Mouse (Mus musculus) cerebellum, adult 9-11 months (tissue): ENCODE results near the gene Irf2.

ENCODE experiments used
- DNase-seq: peaks from one replicate; pipeline ENCODE4 v3.0.0; 2022

The Irf2 gene

DNA sequence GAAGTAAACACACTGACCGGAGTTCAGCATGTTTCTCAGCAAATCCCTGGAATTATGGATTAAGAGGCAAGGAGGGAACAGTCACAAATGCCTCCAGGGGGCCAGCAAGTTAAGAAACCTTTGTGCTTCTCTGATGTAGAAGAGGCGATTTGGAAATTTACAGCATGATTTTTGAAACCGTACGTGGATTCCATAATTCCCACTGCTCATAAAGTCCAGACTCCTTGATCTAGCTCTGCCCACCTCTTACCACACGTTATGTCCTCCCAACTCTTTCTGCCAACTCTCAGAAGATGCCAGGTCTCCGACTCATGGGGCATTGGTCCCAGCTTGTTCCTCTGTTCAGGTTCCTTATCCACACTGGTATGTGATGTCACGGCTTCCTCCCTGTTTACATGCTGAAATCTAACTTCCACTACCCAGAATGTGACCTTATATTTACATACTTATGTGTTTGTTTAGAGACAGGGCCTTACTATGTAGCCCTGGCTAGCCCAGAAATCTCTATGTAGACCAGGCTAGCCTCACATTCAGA is 7.1 kb upstream of the Irf2 start:
- no peak for DNase-seq

DNA sequence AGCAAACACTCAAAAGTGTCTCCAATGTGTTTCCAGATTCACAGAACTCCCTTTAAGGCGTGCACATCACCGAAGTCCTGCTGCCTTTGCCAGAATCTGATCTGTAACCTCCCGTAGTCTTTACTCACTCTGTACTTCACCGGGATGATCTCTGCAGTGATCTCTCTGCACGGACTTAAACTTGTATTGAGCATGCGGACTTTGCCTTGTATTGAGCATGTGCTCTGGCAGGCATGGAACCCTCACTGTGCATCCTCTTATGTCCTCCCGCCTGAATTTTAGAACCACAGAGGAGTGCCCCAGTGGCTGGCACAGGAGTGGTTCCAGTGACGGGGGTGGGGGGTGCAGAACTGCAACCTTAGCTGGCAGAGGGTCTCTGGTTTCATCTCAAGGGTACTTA is 5.9 kb upstream of the Irf2 start:
- no peak for DNase-seq

GRCm38 (mm10) chr8:46735505-46735904 is 4.0 kb upstream of the Irf2 start:
- no peak for DNase-seq

GRCm38 (mm10) chr8:46736260-46736659 is 3.3 kb upstream of the Irf2 start:
- DNase-seq: no peak

DNA sequence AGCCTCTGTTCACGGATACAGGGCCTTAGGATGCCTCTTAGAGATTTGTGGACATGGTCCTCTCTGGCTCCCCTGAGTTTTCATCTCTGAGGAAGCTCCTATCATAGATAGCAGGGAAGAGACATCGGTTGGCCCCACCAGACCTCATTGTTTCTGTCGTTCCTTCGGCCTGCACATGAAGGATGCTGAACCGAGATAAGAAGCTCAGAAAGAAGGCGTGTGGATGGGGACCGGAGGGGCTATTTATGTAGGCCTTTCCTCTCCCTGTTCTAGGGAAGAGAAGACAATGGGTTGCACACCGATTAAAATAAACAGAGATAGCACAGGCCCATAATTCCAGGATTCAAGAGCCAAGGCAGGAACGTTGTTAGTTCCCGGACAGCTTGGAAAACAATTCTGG is 2.1 kb upstream of the Irf2 start:
- DNase-seq: no peak

GRCm38 (mm10) chr8:46737907-46738306 is 1.6 kb upstream of the Irf2 start:
- peak; percentile 44 for DNase-seq

- peak; percentile 32 for DNase-seq
Observed at GRCm38 (mm10) chr8:46738601-46739000, 931 bp upstream of the Irf2 start.

DNA sequence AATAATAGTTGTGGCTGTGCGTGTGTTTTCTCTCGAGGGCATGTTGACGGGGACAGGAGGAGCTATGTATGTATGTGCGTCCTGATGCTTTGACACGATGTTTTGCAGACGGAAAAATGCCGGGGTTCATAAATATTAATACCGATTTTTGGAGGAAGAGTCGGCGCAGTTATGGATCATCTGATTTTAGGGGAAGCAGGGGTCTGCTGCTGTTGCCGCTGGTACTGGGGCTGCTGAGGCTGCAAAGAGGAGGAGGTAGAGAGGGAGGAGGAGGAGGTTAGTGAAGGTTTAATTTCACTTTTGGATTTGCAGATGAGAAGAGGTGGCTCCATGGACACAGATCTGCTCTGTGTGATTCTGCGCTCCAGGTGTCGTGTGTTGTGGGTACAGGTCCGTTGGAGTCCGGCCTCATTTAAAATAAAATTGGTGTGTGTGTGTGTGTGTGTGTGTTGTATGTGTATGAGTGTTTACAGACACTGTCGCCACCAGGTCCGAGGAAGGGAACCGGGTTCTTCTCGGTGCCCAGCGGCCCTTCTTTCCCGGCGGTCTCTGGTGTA is 502 bp downstream of the Irf2 start:
- DNase-seq: no peak

DNA sequence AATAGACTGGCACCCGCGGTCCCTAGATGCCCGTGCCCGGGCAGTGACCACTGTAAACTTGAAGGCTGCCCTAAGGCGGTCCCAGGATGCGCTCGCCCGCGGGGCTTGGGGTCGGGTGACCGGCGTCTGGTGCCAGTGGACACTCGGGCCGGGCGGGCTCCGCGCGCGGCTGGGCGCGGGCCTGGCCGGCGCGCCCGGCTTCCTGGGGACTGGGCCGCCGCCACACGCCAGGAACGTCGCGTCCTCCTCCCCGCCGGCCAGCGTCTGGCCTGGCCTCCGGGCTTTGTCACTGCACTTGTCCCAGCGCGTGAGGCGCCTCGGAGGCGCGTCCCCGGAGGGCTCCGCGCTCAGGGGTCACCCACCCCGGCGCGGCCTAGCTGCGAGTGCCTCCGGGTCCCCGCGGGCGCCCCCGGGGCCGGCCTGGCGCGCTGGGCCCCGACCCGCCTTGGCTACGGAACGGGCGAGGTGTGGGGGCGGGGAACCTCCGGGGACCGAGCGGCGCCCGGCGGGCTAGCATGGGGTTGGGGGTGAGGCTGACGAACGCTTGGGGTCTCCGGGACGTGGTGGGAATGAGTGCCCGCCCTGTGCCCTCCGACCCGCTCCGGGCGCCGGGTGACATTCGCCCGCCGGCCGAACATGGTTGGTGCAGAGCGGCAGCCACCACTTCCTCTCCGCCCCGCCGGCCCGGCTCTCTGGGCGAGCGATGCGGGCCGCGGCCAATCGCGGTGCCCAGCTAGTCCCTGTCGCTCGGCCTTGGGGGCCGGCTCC is 1.2 kb downstream of the Irf2 start:
- peak; percentile 70 for DNase-seq

- DNase-seq: peak; percentile 59
Observed at GRCm38 (mm10) chr8:46741281-46741791, 1.8 kb downstream of the Irf2 start.

DNA sequence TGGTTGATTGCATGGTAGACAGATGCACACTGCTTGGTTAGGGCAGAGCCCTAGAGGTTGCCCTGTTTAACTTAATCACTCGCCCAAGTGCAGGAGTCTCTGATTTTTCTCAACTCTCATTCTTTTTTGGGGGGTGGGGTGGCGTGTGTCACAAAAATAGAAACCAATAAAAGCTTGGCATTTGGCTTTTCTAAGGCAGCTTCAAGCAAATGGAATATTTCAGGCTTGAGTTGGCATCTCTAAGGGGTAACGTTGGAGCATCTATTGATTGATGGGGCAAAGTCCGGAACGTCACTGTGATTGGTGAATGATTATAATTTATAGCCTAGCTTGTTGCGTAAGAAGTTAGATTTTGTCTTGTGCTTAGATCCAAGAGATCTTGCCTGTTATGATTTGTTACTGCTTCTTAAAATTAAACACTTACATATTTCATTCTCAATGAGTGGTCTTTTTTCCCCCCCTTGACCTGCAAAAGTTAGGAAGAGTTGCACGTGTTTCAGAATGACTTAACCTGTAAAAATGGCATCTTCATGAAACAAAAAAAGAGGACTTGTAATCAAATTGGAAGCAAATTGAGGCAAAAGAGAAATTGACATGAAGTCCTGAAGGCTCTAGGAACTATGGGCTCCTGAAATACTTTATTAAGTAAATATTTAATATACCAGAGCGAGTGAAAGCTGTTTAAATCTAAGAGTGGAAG is 2.6 kb downstream of the Irf2 start:
- no peak for DNase-seq

- no peak for DNase-seq
Observed at GRCm38 (mm10) chr8:46742691-46743082, 3.2 kb downstream of the Irf2 start.

GRCm38 (mm10) chr8:46745464-46745863 is 5.9 kb downstream of the Irf2 start:
- DNase-seq: no peak

DNA sequence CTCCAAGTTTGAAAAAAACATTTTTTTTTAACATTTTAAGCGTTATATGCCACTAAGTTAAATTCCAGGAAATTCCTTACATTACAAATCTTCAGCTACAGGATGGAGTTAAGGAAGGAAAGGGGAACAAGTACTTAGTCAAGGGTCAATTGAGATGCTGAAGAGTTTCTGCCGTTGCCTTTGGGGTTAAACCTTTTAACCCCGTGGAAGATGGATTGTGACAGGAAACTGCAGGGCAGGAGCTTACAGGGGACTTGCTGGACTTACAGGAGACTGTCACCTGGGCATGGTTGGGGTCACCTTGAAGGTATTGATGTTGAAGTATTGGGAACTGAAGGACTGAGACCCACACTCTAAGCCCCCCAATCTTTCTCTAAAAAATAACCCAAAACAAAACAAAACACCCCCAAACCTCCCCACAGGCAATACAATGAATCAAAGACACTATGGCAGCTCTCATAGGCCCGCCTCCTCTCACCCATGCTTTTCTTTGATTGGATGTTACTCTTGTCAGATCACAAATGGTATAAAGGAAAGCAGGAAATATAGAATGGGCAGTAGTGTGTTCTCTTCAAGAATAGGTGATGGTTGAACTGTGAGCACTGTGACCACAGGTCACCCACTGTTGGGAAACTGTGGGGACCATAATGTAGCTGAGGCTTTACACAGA is 7.9 kb downstream of the Irf2 start:
- DNase-seq: no peak

DNA sequence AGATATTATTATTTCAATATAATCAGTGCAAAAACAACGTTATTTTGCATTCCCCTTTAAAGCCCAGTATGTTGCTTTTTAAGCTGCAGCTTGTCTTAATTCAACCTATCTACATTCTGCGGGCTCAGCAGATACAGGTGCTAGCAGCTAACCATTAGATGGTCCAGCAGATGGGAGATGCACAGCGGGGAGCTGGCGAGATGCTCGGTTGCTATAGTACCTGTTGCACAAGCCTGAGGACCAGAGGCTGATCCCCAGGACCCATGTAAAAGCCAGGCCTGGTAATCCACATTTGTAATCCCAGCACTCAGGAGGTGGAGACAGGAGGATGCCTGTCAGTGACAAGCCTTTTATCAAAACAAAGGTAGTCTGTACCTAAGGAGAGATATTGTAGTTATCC is 10.5 kb downstream of the Irf2 start:
- DNase-seq: peak; percentile 54

- DNase-seq: no peak
Observed at GRCm38 (mm10) chr8:46750566-46750965, 11.0 kb downstream of the Irf2 start.

DNA sequence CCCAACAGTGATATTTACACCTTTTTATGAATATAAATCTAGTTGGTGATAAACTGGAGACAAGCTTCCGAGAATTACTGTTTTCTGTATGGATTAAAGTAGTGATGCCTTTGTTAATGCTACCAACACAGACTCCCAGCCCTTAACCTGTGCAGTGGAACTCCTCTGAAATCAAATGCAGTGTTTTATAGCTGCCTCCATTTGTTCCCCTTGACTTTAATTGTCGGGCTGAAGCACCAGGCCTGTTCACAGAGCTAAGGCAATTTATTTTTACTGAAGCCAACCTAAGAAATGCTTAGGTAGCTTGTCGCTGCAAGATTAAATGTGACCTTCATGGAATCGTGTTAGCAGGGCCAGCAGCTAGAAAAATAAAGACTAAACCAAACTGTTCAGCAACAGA is 11.6 kb downstream of the Irf2 start:
- no peak for DNase-seq

DNA sequence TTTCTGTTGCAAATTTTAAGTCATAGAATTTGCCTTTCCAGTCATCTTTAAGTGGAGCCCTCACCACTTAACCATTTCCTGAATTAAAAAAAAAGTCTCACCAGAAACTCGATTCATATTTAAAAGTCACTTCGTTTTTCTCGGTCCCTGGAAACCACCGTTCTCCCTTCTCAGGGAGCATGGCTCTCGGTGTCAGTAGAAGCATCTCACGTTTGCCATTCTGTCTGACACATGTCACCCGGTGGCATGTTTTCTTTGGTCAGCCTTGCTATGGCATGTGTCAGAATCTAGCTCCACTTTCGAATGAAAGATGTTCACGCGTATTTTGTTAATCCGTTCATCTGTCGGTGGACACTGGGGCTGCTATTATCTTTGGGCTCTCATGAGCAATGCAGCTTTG is 13.5 kb downstream of the Irf2 start:
- DNase-seq: no peak

- no peak for DNase-seq
Observed at GRCm38 (mm10) chr8:46754355-46754754, 14.8 kb downstream of the Irf2 start.

- no peak for DNase-seq
Observed at GRCm38 (mm10) chr8:46755731-46756333, 16.3 kb downstream of the Irf2 start.

- no peak for DNase-seq
Observed at GRCm38 (mm10) chr8:46757613-46758012, 18.1 kb downstream of the Irf2 start.

- no peak for DNase-seq
Observed at GRCm38 (mm10) chr8:46758131-46758530, 18.6 kb downstream of the Irf2 start.

- no peak for DNase-seq
Observed at GRCm38 (mm10) chr8:46758676-46759075, 19.1 kb downstream of the Irf2 start.
